Mouse (Mus musculus) neural tube, embryonic 11.5 days (tissue): Measurements from ENCODE around the gene Lrrc15. TPM values are rescaled to one million over a fixed set of nuclear protein-coding genes. Genes with fewer than 3 reads are reported as not detected.

Source experiments
- ATAC-seq: fragments of 200-750 bp; cut with Nextera tagmentation; 2 replicates; pipeline ENCODE4 v1.8.0; 2017; ENCODE audit warnings: moderate number of reproducible peaks, mild to moderate bottlenecking, moderate TSS enrichment, moderate library complexity; ENCODE audit not compliant: insufficient read depth, low FRiP score, low TSS enrichment
- DNase-seq: peaks from one replicate; pipeline ENCODE4 v3.0.0-alpha.2; 2015; ENCODE audit warnings: low spot score
- H3K27ac ChIP-seq: fragments of 300-500 bp; sonication (generic); 2 replicates; pipeline ENCODE4 v1.5.1; 2014; ENCODE audit warnings: low read depth, mild to moderate bottlenecking, low read length
- H3K27me3 ChIP-seq: fragments of 300-500 bp; sonication (generic); 2 replicates; pipeline ENCODE4 v1.6.1; 2014; ENCODE audit warnings: mild to moderate bottlenecking, low read length, mixed read lengths; ENCODE audit not compliant: control insufficient read depth, insufficient read depth
- H3K36me3 ChIP-seq: fragments of 300-500 bp; sonication (generic); 2 replicates; pipeline ENCODE4 v1.6.1; 2014; ENCODE audit warnings: mild to moderate bottlenecking, low read length, moderate library complexity, mixed read lengths; ENCODE audit not compliant: control insufficient read depth, insufficient read depth
- H3K4me1 ChIP-seq: fragments of 300-500 bp; sonication (generic); 2 replicates; pipeline ENCODE4 v1.6.1; 2014; ENCODE audit warnings: low read length, mixed read lengths; ENCODE audit not compliant: control insufficient read depth, insufficient read depth
- H3K4me2 ChIP-seq: fragments of 300-500 bp; sonication (generic); 2 replicates; pipeline ENCODE4 v1.6.1; 2014; ENCODE audit warnings: low read depth, mild to moderate bottlenecking, moderate library complexity
- H3K4me3 ChIP-seq: fragments of 300-500 bp; sonication (generic); 2 replicates; pipeline ENCODE4 v1.5.1; 2014; ENCODE audit warnings: low read depth, low read length
- H3K9ac ChIP-seq: fragments of 300-500 bp; sonication (generic); 2 replicates; pipeline ENCODE4 v1.6.1; 2014; ENCODE audit warnings: mild to moderate bottlenecking, low read length
- H3K9me3 ChIP-seq: fragments of 300-500 bp; sonication (generic); 2 replicates; pipeline ENCODE4 v1.6.1; 2016; ENCODE audit warnings: low read length; ENCODE audit not compliant: control insufficient read depth
- WGBS: fragments of 180-500 bp; shearing (Covaris S2); extraction: QIAGEN DNeasy Blood & Tissue Kit; methylation state at CpG from one replicate; pipeline ENCODE4 v1.1.7; 2014; 5-methylcytosine and 5-hydroxymethylcytosine counted together
- polyA plus RNA-seq: library from polyadenylated mRNA; unstranded; fragments of >200 nt; fragmentation: Nextera tagmentation; extraction: Ambion mirVana; gene quantifications from 2 replicates; pipeline ENCODE4 v1.2.1, GENCODE M21; 2014

Lrrc15 gene
- polyA plus RNA-seq, 1 experiment from 2014 or later = 0.33 TPM

- Histone ChIP-seq H3K9me3 (no peaks in the 10 kb centered on the region), H3K36me3 (no peaks in the 10 kb centered on the region), H3K4me3 (peak overlapping the region; percentile 24; the same call in 1 of the 2 replicates), H3K4me2 (peak overlapping the region; percentile 48), H3K27ac (no peak overlapping the region), H3K27me3 (peaks cover 35% of the 10 kb centered on the region), H3K4me1 (peaks cover 12% of the 10 kb centered on the region; the same call in 1 of the 2 replicates), H3K9ac (0 out of 2 replicates have a peak overlapping the region, but pooled peaks have one; percentile 3)
- WGBS = 1% methylated on average over 33 of the region's 33 CpGs
- ATAC-seq (peak; percentile 76; the same call in 1 of the 2 replicates), DNase-seq (peak; percentile 90)
Measured at GRCm38 (mm10) chr16:30236091-30236699, 46.9 kb downstream of the Lrrc15 start.

- Histone ChIP-seq H3K9me3 (no peaks in the 10 kb centered on the region), H3K4me2 (peak overlapping the region; percentile 48; the same call in 1 of the 2 replicates), H3K4me1 (peaks cover 12% of the 10 kb centered on the region; the same call in 1 of the 2 replicates), H3K4me3 (no peak overlapping the region), H3K9ac (no peak overlapping the region), H3K27me3 (peaks cover 35% of the 10 kb centered on the region), H3K27ac (no peak overlapping the region), H3K36me3 (no peaks in the 10 kb centered on the region)
- no peak for ATAC-seq
- no peak for DNase-seq
- 48% methylated on average over 2 of the region's 2 CpGs for WGBS
Measured at GRCm38 (mm10) chr16:30235577-30235976, 47.5 kb downstream of the Lrrc15 start.

- H3K36me3 ChIP-seq = no peaks in the 10 kb centered on the region
- peaks cover 35% of the 10 kb centered on the region for H3K27me3 ChIP-seq
- DNase-seq (no peak), ATAC-seq (no peak)
- no peak overlapping the region for H3K4me3 ChIP-seq
- peaks cover 12% of the 10 kb centered on the region; the same call in 1 of the 2 replicates for H3K4me1 ChIP-seq
- H3K4me2 ChIP-seq = no peak overlapping the region
- no peak overlapping the region for H3K9ac ChIP-seq
- H3K27ac ChIP-seq = no peak overlapping the region
- WGBS = 48% methylated on average over 12 of the region's 12 CpGs
- H3K9me3 ChIP-seq = no peaks in the 10 kb centered on the region
Measured at GRCm38 (mm10) chr16:30234636-30235546, 48.2 kb downstream of the Lrrc15 start.

- Histone ChIP-seq H3K27ac (no peak overlapping the region), H3K4me2 (no peak overlapping the region), H3K9me3 (no peaks in the 10 kb centered on the region), H3K4me3 (no peak overlapping the region), H3K27me3 (peaks cover 35% of the 10 kb centered on the region), H3K36me3 (no peaks in the 10 kb centered on the region), H3K9ac (no peak overlapping the region), H3K4me1 (peaks cover 12% of the 10 kb centered on the region; the same call in 1 of the 2 replicates)
- 50% methylated on average over 8 of the region's 8 CpGs for WGBS
- ATAC-seq (no peak), DNase-seq (no peak)
Measured at GRCm38 (mm10) chr16:30234077-30234476, 49.0 kb downstream of the Lrrc15 start.

GRCm38 (mm10) chr16:30231882-30232604, 51.0 kb downstream of the Lrrc15 start:
- Histone ChIP-seq H3K9ac (no peak overlapping the region), H3K27me3 (peaks cover 29% of the 10 kb centered on the region), H3K4me1 (peaks cover 12% of the 10 kb centered on the region; the same call in 1 of the 2 replicates), H3K27ac (no peak overlapping the region), H3K4me2 (no peak overlapping the region), H3K9me3 (no peaks in the 10 kb centered on the region), H3K4me3 (no peak overlapping the region), H3K36me3 (no peaks in the 10 kb centered on the region)
- 31% methylated on average over 13 of the region's 13 CpGs for whole genome bisulfite sequencing
- ATAC-seq = no peak
- no peak for DNase-seq

GRCm38 (mm10) chr16:30227352-30227751, 55.7 kb downstream of the Lrrc15 start:
- H3K27me3 ChIP-seq = 0 out of 2 replicates have a peak, but pooled peaks cover 6% of the 10 kb centered on the region
- H3K4me3 ChIP-seq = no peak overlapping the region
- WGBS = 46% methylated on average over 7 of the region's 7 CpGs
- H3K36me3 ChIP-seq = no peaks in the 10 kb centered on the region
- no peak overlapping the region for H3K27ac ChIP-seq
- H3K9me3 ChIP-seq = no peaks in the 10 kb centered on the region
- H3K4me2 ChIP-seq = no peak overlapping the region
- no peak for ATAC-seq
- DNase-seq = no peak
- H3K9ac ChIP-seq = no peak overlapping the region
- no peaks in the 10 kb centered on the region; the same call in 1 of the 2 replicates for H3K4me1 ChIP-seq

- Histone ChIP-seq H3K27me3 (no peaks in the 10 kb centered on the region), H3K36me3 (no peaks in the 10 kb centered on the region), H3K4me3 (no peak overlapping the region), H3K4me2 (no peak overlapping the region), H3K9ac (no peak overlapping the region), H3K27ac (no peak overlapping the region), H3K4me1 (no peaks in the 10 kb centered on the region; the same call in 1 of the 2 replicates), H3K9me3 (no peaks in the 10 kb centered on the region)
- DNase-seq (no peak), ATAC-seq (no peak)
- 60% methylated on average over 11 of the region's 13 CpGs for WGBS
Measured at GRCm38 (mm10) chr16:30221161-30221782, 61.8 kb downstream of the Lrrc15 start.
